Mouse (Mus musculus): Measurements from ENCODE around the gene Gm813. TPM values are rescaled to one million over a fixed set of nuclear protein-coding genes. Genes with fewer than 3 reads are reported as not detected.

Gm813 gene
- polyA plus RNA-seq, 1 experiment = not detected

GRCm38 (mm10) chr16:58638689-58639175 is 22.0 kb upstream of the Gm813 start, which contains the start of gene E330017A01Rik:
E330017A01Rik (minus strand) TSS chr16:58638739.
- Histone ChIP-seq H3K4me3 (ENCODE audit: insufficient read depth, low read depth, low read length) (no peak within 1 kb of the TSS), H3K4me1 (ENCODE audit: control insufficient read depth, insufficient read depth, low read length) (no peaks in the 10 kb centered on the region), H3K27ac (ENCODE audit: insufficient read depth, low read depth, low read length) (no peak within 1 kb of the TSS)
- 67% methylated on average over 3 of the region's 3 CpGs for WGBS
- TF ChIP-seq POLR2A (IDR thresholded peaks at IDR 0.05; ENCODE audit: insufficient read depth, low read depth, low read length) = no peak
- no peak for TF ChIP-seq CTCF (IDR thresholded peaks at IDR 0.05; ENCODE audit: insufficient read depth, low read depth, low read length)

GRCm38 (mm10) chr16:58638016-58638415 is 21.2 kb upstream of the Gm813 start:
- no peaks in the 10 kb centered on the region for H3K4me1 ChIP-seq (ENCODE audit: control insufficient read depth, insufficient read depth, low read length)
- no peak overlapping the region for H3K27ac ChIP-seq (ENCODE audit: insufficient read depth, low read depth, low read length)
- no peak overlapping the region for H3K4me3 ChIP-seq (ENCODE audit: insufficient read depth, low read depth, low read length)
- TF ChIP-seq CTCF (IDR thresholded peaks at IDR 0.05; ENCODE audit: insufficient read depth, low read depth, low read length) (no peak), POLR2A (IDR thresholded peaks at IDR 0.05; ENCODE audit: insufficient read depth, low read depth, low read length) (no peak)
- WGBS = 69% methylated on average over 7 of the region's 7 CpGs

GRCm38 (mm10) chr16:58637448-58637847 is 20.7 kb upstream of the Gm813 start:
- WGBS = 75% methylated on average over 4 of the region's 4 CpGs
- Histone ChIP-seq H3K4me3 (ENCODE audit: insufficient read depth, low read depth, low read length) (no peak overlapping the region), H3K4me1 (ENCODE audit: control insufficient read depth, insufficient read depth, low read length) (no peaks in the 10 kb centered on the region), H3K27ac (ENCODE audit: insufficient read depth, low read depth, low read length) (no peak overlapping the region)
- TF ChIP-seq POLR2A (IDR thresholded peaks at IDR 0.05; ENCODE audit: insufficient read depth, low read depth, low read length) (no peak), CTCF (IDR thresholded peaks at IDR 0.05; ENCODE audit: insufficient read depth, low read depth, low read length) (no peak)

GRCm38 (mm10) chr16:58635866-58636265 is 19.1 kb upstream of the Gm813 start:
- WGBS = 46% methylated on average over 2 of the region's 2 CpGs
- no peak overlapping the region for H3K27ac ChIP-seq (ENCODE audit: insufficient read depth, low read depth, low read length)
- TF ChIP-seq CTCF (IDR thresholded peaks at IDR 0.05; ENCODE audit: insufficient read depth, low read depth, low read length) = no peak
- no peak for TF ChIP-seq POLR2A (IDR thresholded peaks at IDR 0.05; ENCODE audit: insufficient read depth, low read depth, low read length)
- H3K4me3 ChIP-seq (ENCODE audit: insufficient read depth, low read depth, low read length) = no peak overlapping the region
- H3K4me1 ChIP-seq (ENCODE audit: control insufficient read depth, insufficient read depth, low read length) = no peaks in the 10 kb centered on the region

GRCm38 (mm10) chr16:58629736-58630135 is 13.0 kb upstream of the Gm813 start:
- 51% methylated on average over 2 of the region's 2 CpGs for WGBS

GRCm38 (mm10) chr16:58628968-58629367 is 12.2 kb upstream of the Gm813 start:
- Histone ChIP-seq H3K4me3 (ENCODE audit: insufficient read depth, low read depth, low read length) (no peak overlapping the region), H3K4me1 (ENCODE audit: control insufficient read depth, insufficient read depth, low read length) (no peaks in the 10 kb centered on the region), H3K27ac (ENCODE audit: insufficient read depth, low read depth, low read length) (no peak overlapping the region)
- TF ChIP-seq POLR2A (IDR thresholded peaks at IDR 0.05; ENCODE audit: insufficient read depth, low read depth, low read length) (no peak), CTCF (IDR thresholded peaks at IDR 0.05; ENCODE audit: insufficient read depth, low read depth, low read length) (no peak)
- WGBS = 94% methylated on average over 5 of the region's 5 CpGs

More at GRCm38 (mm10) chr16:58629736-58630135, 13.0 kb upstream of the Gm813 start:
- TF ChIP-seq CTCF (IDR thresholded peaks at IDR 0.05; ENCODE audit: insufficient read depth, low read depth, low read length) (no peak), POLR2A (IDR thresholded peaks at IDR 0.05; ENCODE audit: insufficient read depth, low read depth, low read length) (no peak)
- Histone ChIP-seq H3K4me1 (ENCODE audit: control insufficient read depth, insufficient read depth, low read length) (no peaks in the 10 kb centered on the region), H3K27ac (ENCODE audit: insufficient read depth, low read depth, low read length) (no peak overlapping the region), H3K4me3 (ENCODE audit: insufficient read depth, low read depth, low read length) (no peak overlapping the region)

GRCm38 (mm10) chr16:58628336-58628680 is 11.5 kb upstream of the Gm813 start:
- H3K4me3 ChIP-seq (ENCODE audit: insufficient read depth, low read depth, low read length) = no peak overlapping the region
- TF ChIP-seq POLR2A (IDR thresholded peaks at IDR 0.05; ENCODE audit: insufficient read depth, low read depth, low read length) (no peak), CTCF (IDR thresholded peaks at IDR 0.05; ENCODE audit: insufficient read depth, low read depth, low read length) (no peak)
- no peaks in the 10 kb centered on the region for H3K4me1 ChIP-seq (ENCODE audit: control insufficient read depth, insufficient read depth, low read length)
- no peak overlapping the region for H3K27ac ChIP-seq (ENCODE audit: insufficient read depth, low read depth, low read length)
- WGBS = 100% methylated on average over 2 of the region's 2 CpGs

GRCm38 (mm10) chr16:58627597-58628335 is 11.0 kb upstream of the Gm813 start:
- WGBS = 95% methylated on average over 4 of the region's 4 CpGs
- no peak for TF ChIP-seq CTCF (IDR thresholded peaks at IDR 0.05; ENCODE audit: insufficient read depth, low read depth, low read length)
- TF ChIP-seq POLR2A (IDR thresholded peaks at IDR 0.05; ENCODE audit: insufficient read depth, low read depth, low read length) = no peak
- Histone ChIP-seq H3K27ac (ENCODE audit: insufficient read depth, low read depth, low read length) (no peak overlapping the region), H3K4me1 (ENCODE audit: control insufficient read depth, insufficient read depth, low read length) (no peaks in the 10 kb centered on the region), H3K4me3 (ENCODE audit: insufficient read depth, low read depth, low read length) (no peak overlapping the region)

GRCm38 (mm10) chr16:58623944-58624343 is 7.2 kb upstream of the Gm813 start:
- TF ChIP-seq CTCF (IDR thresholded peaks at IDR 0.05; ENCODE audit: insufficient read depth, low read depth, low read length) (no peak), POLR2A (IDR thresholded peaks at IDR 0.05; ENCODE audit: insufficient read depth, low read depth, low read length) (no peak)
- 77% methylated on average over 6 of the region's 6 CpGs for WGBS

More at GRCm38 (mm10) chr16:58623944-58624343, 7.2 kb upstream of the Gm813 start:
- Histone ChIP-seq H3K27ac (ENCODE audit: insufficient read depth, low read depth, low read length) (no peak overlapping the region), H3K4me1 (ENCODE audit: control insufficient read depth, insufficient read depth, low read length) (no peaks in the 10 kb centered on the region), H3K4me3 (ENCODE audit: insufficient read depth, low read depth, low read length) (no peak overlapping the region)
